Mouse (Mus musculus): ENCODE measurements around the gene Ostc. TPM values are rescaled to one million over a fixed set of nuclear protein-coding genes. Genes with fewer than 3 reads are reported as not detected.

Ostc gene
- polyA plus RNA-seq, 1 experiment from 2014 or later, result 307 TPM

DNA sequence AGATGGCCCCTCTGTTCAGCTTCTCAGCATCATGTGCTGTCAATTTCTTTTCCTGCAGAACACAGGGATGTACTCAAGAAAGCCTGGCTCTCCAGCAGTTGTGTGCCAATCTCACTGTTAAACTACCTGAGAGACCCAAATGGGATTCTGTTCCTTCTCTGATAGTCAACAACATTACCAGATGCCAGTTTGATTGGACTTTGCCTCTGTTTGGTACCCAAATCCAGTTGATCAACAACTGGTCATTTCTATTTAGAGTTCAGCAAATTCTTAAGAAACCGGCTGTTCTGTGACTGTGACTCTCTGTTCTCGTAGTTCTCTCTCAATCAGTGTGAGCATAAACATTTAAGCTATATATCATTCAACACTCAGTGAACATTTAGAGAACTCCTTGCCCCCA lies 28.0 kb downstream of the Ostc start:
- DNase-seq (ENCODE audit: low spot score), result no peak
- H3K27ac ChIP-seq (ENCODE audit: low read depth, low read length), result no peak overlapping the region
- 93% methylated on average over 2 of the region's 2 CpGs for WGBS
- no peak overlapping the region for H3K4me3 ChIP-seq (ENCODE audit: low read depth, low read length)
- no peak overlapping the region for H3K4me2 ChIP-seq (ENCODE audit: low read length)
- no peak for ATAC-seq
- H3K9me3 ChIP-seq (replicated peaks; ENCODE audit: control insufficient read depth, low read length), result no peaks in the 10 kb centered on the region
- H3K4me1 ChIP-seq (ENCODE audit: control insufficient read depth, insufficient read depth, low read length), result no peaks in the 10 kb centered on the region
- H3K9ac ChIP-seq (ENCODE audit: low read length), result no peak overlapping the region
- no peaks in the 10 kb centered on the region for H3K27me3 ChIP-seq (replicated peaks; ENCODE audit: control insufficient read depth, insufficient read depth, low read length)
- H3K36me3 ChIP-seq (ENCODE audit: control insufficient read depth, insufficient read depth, low read length), result no peaks in the 10 kb centered on the region

DNA sequence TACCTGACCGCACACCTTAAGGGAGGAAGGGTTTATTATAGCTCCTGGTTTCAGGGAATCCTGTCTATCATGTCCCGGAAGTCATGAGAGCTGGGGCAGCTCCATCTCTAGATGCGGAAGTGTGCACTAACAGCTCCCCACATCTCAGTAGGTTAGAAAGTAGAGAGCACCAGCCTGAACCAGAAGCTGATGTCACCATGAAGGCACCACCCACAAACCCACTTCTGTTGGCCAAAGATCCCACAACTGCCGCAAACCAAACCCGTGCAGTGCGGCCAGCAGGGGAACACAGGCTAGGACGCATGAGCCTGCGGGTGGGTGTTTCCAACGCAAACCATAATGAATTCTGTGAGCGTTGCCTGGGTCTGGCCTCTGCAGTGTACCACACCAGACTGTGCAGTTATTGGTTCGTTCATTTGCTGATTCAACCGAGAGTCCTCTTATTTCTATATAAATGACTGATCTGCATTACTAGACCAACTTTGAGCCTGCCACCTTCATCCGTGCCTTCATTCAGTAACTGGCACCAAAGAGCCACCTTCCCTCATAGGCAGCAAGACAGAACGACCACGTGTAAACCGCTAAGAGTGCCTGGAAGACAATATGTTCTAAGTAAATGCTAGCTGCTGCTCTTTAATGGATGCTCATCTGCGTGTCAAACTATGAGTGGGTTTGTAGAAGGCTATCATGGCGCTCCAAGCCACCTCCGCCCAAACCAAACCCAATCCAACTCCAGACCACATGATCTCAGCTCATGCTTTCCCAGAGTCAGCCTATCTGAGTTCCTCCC lies 31.4 kb downstream of the Ostc start:
- no peaks in the 10 kb centered on the region for H3K9me3 ChIP-seq (replicated peaks; ENCODE audit: control insufficient read depth, low read length)
- H3K27ac ChIP-seq (ENCODE audit: low read depth, low read length), result no peak overlapping the region
- no peak overlapping the region for H3K9ac ChIP-seq (ENCODE audit: low read length)
- H3K36me3 ChIP-seq (ENCODE audit: control insufficient read depth, insufficient read depth, low read length), result no peaks in the 10 kb centered on the region
- DNase-seq (ENCODE audit: low spot score), result no peak
- no peaks in the 10 kb centered on the region for H3K27me3 ChIP-seq (replicated peaks; ENCODE audit: control insufficient read depth, insufficient read depth, low read length)
- H3K4me2 ChIP-seq (ENCODE audit: low read length), result no peak overlapping the region
- WGBS, result 92% methylated on average over 19 of the region's 19 CpGs
- no peaks in the 10 kb centered on the region for H3K4me1 ChIP-seq (ENCODE audit: control insufficient read depth, insufficient read depth, low read length)
- no peak for ATAC-seq
- H3K4me3 ChIP-seq (ENCODE audit: low read depth, low read length), result no peak overlapping the region

- peak; percentile 37 for DNase-seq (ENCODE audit: low spot score)
- Histone ChIP-seq H3K4me1 (ENCODE audit: control insufficient read depth, insufficient read depth, low read length) (no peaks in the 10 kb centered on the region), H3K9ac (ENCODE audit: low read length) (no peak overlapping the region), H3K4me2 (ENCODE audit: low read length) (no peak overlapping the region), H3K36me3 (ENCODE audit: control insufficient read depth, insufficient read depth, low read length) (no peaks in the 10 kb centered on the region), H3K4me3 (ENCODE audit: low read depth, low read length) (no peak overlapping the region), H3K9me3 (replicated peaks; ENCODE audit: control insufficient read depth, low read length) (no peaks in the 10 kb centered on the region), H3K27me3 (replicated peaks; ENCODE audit: control insufficient read depth, insufficient read depth, low read length) (no peaks in the 10 kb centered on the region), H3K27ac (ENCODE audit: low read depth, low read length) (no peak overlapping the region)
- 47% methylated on average over 14 of the region's 14 CpGs for WGBS
- ATAC-seq, result no peak; the same call in 1 of the 2 replicates
Measured at GRCm38 (mm10) chr3:130671291-130671690, 38.0 kb downstream of the Ostc start.

DNA sequence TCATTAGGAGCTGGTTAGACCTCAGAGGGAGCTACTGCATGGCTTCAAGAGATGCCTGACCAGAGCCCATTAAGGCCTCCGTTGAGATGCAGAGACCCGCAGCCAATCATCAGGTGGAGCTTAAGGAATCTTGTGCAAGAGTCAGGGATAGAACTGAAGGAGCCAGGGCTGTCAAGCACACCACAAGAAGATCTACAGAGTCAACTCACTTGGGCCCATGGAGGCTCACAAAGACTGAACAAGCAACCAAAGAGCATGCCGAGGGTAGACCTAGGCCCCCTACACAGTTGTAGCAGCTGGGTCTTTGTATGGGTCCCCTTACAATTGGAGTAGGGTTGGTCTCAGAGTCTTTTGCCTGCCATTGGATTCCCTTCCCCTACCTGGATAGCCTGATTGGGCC lies 46.7 kb downstream of the Ostc start:
- Histone ChIP-seq H3K9ac (ENCODE audit: low read length) (no peak overlapping the region), H3K4me1 (ENCODE audit: control insufficient read depth, insufficient read depth, low read length) (no peaks in the 10 kb centered on the region), H3K27me3 (replicated peaks; ENCODE audit: control insufficient read depth, insufficient read depth, low read length) (no peaks in the 10 kb centered on the region), H3K9me3 (replicated peaks; ENCODE audit: control insufficient read depth, low read length) (no peaks in the 10 kb centered on the region), H3K4me2 (ENCODE audit: low read length) (no peak overlapping the region), H3K27ac (ENCODE audit: low read depth, low read length) (no peak overlapping the region), H3K36me3 (ENCODE audit: control insufficient read depth, insufficient read depth, low read length) (no peaks in the 10 kb centered on the region), H3K4me3 (ENCODE audit: low read depth, low read length) (no peak overlapping the region)
- DNase-seq (ENCODE audit: low spot score), result no peak
- WGBS, result 88% methylated on average over 3 of the region's 3 CpGs
- ATAC-seq, result no peak

- no peaks in the 10 kb centered on the region for H3K9me3 ChIP-seq (replicated peaks; ENCODE audit: control insufficient read depth, low read length)
- ATAC-seq (no peak), DNase-seq (ENCODE audit: low spot score) (no peak)
- H3K4me1 ChIP-seq (ENCODE audit: control insufficient read depth, insufficient read depth, low read length), result no peaks in the 10 kb centered on the region
- no peaks in the 10 kb centered on the region for H3K27me3 ChIP-seq (replicated peaks; ENCODE audit: control insufficient read depth, insufficient read depth, low read length)
- H3K9ac ChIP-seq (ENCODE audit: low read length), result no peak overlapping the region
- H3K4me2 ChIP-seq (ENCODE audit: low read length), result no peak overlapping the region
- H3K36me3 ChIP-seq (ENCODE audit: control insufficient read depth, insufficient read depth, low read length), result no peaks in the 10 kb centered on the region
- no peak overlapping the region for H3K4me3 ChIP-seq (ENCODE audit: low read depth, low read length)
- no peak overlapping the region for H3K27ac ChIP-seq (ENCODE audit: low read depth, low read length)
- 88% methylated on average over 6 of the region's 6 CpGs for WGBS
Measured at GRCm38 (mm10) chr3:130660619-130661018, 48.6 kb downstream of the Ostc start.

GRCm38 (mm10) chr3:130649569-130649968 lies 59.7 kb downstream of the Ostc start:
- WGBS, result 58% methylated on average over 6 of the region's 6 CpGs
- no peak for ATAC-seq

DNA sequence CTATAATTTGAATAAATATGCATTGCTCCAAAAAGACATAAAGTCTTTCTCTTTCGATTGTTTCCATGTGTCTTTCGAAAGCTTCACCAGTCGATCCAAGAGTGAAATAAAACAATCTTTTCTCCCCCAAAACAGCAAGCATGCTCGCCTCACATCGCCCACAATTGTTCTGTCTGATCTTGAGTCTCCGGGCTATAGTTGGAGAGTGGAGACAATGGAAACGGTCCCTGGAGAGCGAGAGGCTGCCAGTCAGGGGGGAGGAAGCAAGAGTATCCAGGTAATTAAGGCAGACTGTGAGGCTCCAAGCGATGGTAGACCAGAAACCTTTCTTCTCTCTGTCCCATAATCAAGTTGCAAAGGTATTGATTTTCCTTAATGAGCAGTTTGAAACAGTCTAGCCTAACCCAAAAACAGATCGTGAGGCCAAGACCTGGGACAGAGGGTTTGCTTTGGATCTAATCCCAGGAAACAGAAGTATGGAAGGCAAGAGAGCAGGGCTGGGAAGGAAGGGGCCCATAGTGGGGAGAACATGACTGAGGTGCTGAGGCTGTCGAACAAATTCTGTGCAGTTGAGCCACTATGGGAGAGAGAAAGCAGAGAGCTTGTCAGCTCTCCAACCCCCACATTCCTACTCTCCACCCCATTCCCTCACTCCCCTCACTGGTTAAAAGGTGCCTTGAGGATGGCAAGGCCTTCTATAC lies 63.0 kb downstream of the Ostc start:
- DNase-seq (ENCODE audit: low spot score), result no peak

More at GRCm38 (mm10) chr3:130649569-130649968, 59.7 kb downstream of the Ostc start:
- Histone ChIP-seq H3K4me2 (ENCODE audit: low read length) (no peak overlapping the region), H3K27me3 (replicated peaks; ENCODE audit: control insufficient read depth, insufficient read depth, low read length) (no peaks in the 10 kb centered on the region), H3K9ac (ENCODE audit: low read length) (no peak overlapping the region), H3K27ac (ENCODE audit: low read depth, low read length) (no peak overlapping the region), H3K4me3 (ENCODE audit: low read depth, low read length) (no peak overlapping the region), H3K36me3 (ENCODE audit: control insufficient read depth, insufficient read depth, low read length) (no peaks in the 10 kb centered on the region), H3K9me3 (replicated peaks; ENCODE audit: control insufficient read depth, low read length) (no peaks in the 10 kb centered on the region), H3K4me1 (ENCODE audit: control insufficient read depth, insufficient read depth, low read length) (no peaks in the 10 kb centered on the region)
- no peak for DNase-seq (ENCODE audit: low spot score)

More for the DNA sequence above, 63.0 kb downstream of the Ostc start:
- ATAC-seq, result no peak
- Histone ChIP-seq H3K27me3 (replicated peaks; ENCODE audit: control insufficient read depth, insufficient read depth, low read length) (no peaks in the 10 kb centered on the region), H3K9ac (ENCODE audit: low read length) (no peak overlapping the region), H3K4me2 (ENCODE audit: low read length) (no peak overlapping the region), H3K4me3 (ENCODE audit: low read depth, low read length) (no peak overlapping the region), H3K27ac (ENCODE audit: low read depth, low read length) (no peak overlapping the region), H3K36me3 (ENCODE audit: control insufficient read depth, insufficient read depth, low read length) (no peaks in the 10 kb centered on the region), H3K4me1 (ENCODE audit: control insufficient read depth, insufficient read depth, low read length) (no peaks in the 10 kb centered on the region), H3K9me3 (replicated peaks; ENCODE audit: control insufficient read depth, low read length) (no peaks in the 10 kb centered on the region)
- 56% methylated on average over 11 of the region's 11 CpGs for WGBS

All from forebrain, embryonic 14.5 days (tissue).